Comparison of ENCODE assay signal across 1 mouse cellular context in genomic region chr15:102624970-102625686, GRCm38 (mm10).
TF ChIP-seq lines count a peak whose summit lies in the region.

Gm28047 (minus strand) TSS chr15:102625067.
Atf7 (minus strand) TSS chr15:102625464.

TF ChIP-seq in myocyte, 11 proteins besides CTCF, POLR2A, EP300 and RAD21 (continued from another document):
- TF ChIP-seq MYOD1 (IDR thresholded peaks at IDR 0.05; ENCODE audit: control insufficient read depth in 1 of 3, insufficient read length in 2 of 3, low read depth in 2 of 3) = peak in 1 of 3 experiments; percentile 34
